24 mouse cellular contexts compared by ENCODE assay signal in genomic region chr17:84195835-84196234, GRCm38 (mm10). TPM values are rescaled to one million over a fixed set of nuclear protein-coding genes. Genes with fewer than 3 reads are reported as not detected.
DNase-seq lines count a peak whose midpoint lies in the region; ATAC-seq and TF ChIP-seq lines count a peak whose summit lies in the region.
"Had no signal": no experiment of that assay in that cellular context is flagged by ENCODE, and none has a peak within 500 bp of the region (broad histone marks: within the 10 kb centered on the region; RNA-seq: fewer than 3 reads in every experiment).

No protein-coding gene starts in this region.

- 79% methylated on average over 3 of the region's 3 CpGs for WGBS in kidney, embryonic 15.5 days
- 82% methylated on average over 3 of the region's 3 CpGs for WGBS in limb, embryonic 10.5 days
- 89% methylated on average over 3 of the region's 3 CpGs for WGBS in midbrain, embryonic 13.5 days
- WGBS in midbrain, postnatal 0 days, result 89% methylated on average over 3 of the region's 3 CpGs

- H3K27me3 ChIP-seq in kidney, embryonic 15.5 days, result no peaks in the 10 kb centered on the region
- no peaks in the 10 kb centered on the region for H3K27me3 ChIP-seq in limb, embryonic 10.5 days (ENCODE audit: low read depth, poor library complexity, severe bottlenecking)
- no peaks in the 10 kb centered on the region for H3K27me3 ChIP-seq in midbrain, embryonic 13.5 days
- no peaks in the 10 kb centered on the region for H3K27me3 ChIP-seq in midbrain, postnatal 0 days (ENCODE audit: insufficient read depth, low read length)
- H3K27me3 ChIP-seq: forebrain, embryonic 15.5 days; midbrain, embryonic 15.5 days; neural tube, embryonic 13.5 days had no signal

- peaks cover 31% of the 10 kb centered on the region for H3K36me3 ChIP-seq in kidney, embryonic 15.5 days
- peaks cover 17% of the 10 kb centered on the region for H3K36me3 ChIP-seq in limb, embryonic 10.5 days
- peaks cover 15% of the 10 kb centered on the region for H3K36me3 ChIP-seq in midbrain, embryonic 13.5 days
- H3K36me3 ChIP-seq in midbrain, postnatal 0 days (ENCODE audit: insufficient read depth, low read length), result no peaks in the 10 kb centered on the region; the same call in none of the 2 replicates
- H3K36me3 ChIP-seq: midbrain, embryonic 15.5 days had no signal

- peak; percentile 47 to 66 for DNase-seq in adrenal gland, adult (ENCODE audit: inconsistent age in 2 of 2, low spot score in 1 of 2)
- no peak for DNase-seq in adrenal gland, postnatal 25 days
- no peak for DNase-seq in kidney, postnatal 36 days
- DNase-seq in A20 (ENCODE audit: low read depth, low spot score), result peak; percentile 16
- DNase-seq in limb, embryonic 10.5 days (ENCODE audit: low spot score), result no peak
- DNase-seq in midbrain, postnatal 0 days (ENCODE audit: low spot score), result no peak
- DNase-seq: cerebellum, adult 9-10 months; kidney, adult 9 months; layer of hippocampus, adult 9-11 months; left cerebral cortex, postnatal 4 days; liver, postnatal 0 days; lung, postnatal 10 days; thymus, postnatal 36 days had no signal

- no peak overlapping the region for H3K4me3 ChIP-seq in kidney, embryonic 15.5 days (replicated peaks)
- no peak overlapping the region for H3K4me3 ChIP-seq in limb, embryonic 10.5 days
- no peak overlapping the region for H3K4me3 ChIP-seq in midbrain, embryonic 13.5 days (replicated peaks)
- no peak overlapping the region for H3K4me3 ChIP-seq in midbrain, postnatal 0 days (ENCODE audit: low read depth, low read length)
- H3K4me3 ChIP-seq: forebrain, embryonic 15.5 days; left cerebral cortex, adult 2 months; midbrain, embryonic 15.5 days; myocyte; neural tube, embryonic 13.5 days had no signal

- H3K27ac ChIP-seq in kidney, embryonic 15.5 days, result 0 out of 2 replicates have a peak overlapping the region, but pooled peaks have one; percentile 9
- H3K27ac ChIP-seq in limb, embryonic 10.5 days, result peak overlapping the region; percentile 16; the same call in 1 of the 2 replicates
- no peak overlapping the region for H3K27ac ChIP-seq in midbrain, embryonic 13.5 days
- no peak overlapping the region for H3K27ac ChIP-seq in midbrain, postnatal 0 days (ENCODE audit: low read depth, low read length)
- H3K27ac ChIP-seq: forebrain, embryonic 15.5 days; hindbrain, postnatal 0 days; left cerebral cortex, adult 2 months; midbrain, embryonic 15.5 days; neural tube, embryonic 13.5 days had no signal

- H3K4me2 ChIP-seq in kidney, embryonic 15.5 days, result no peak overlapping the region
- H3K4me2 ChIP-seq in midbrain, embryonic 13.5 days (replicated peaks), result no peak overlapping the region
- H3K4me2 ChIP-seq in midbrain, postnatal 0 days (ENCODE audit: low read depth, low read length, poor library complexity, severe bottlenecking), result no peak overlapping the region
- H3K4me2 ChIP-seq: forebrain, embryonic 15.5 days; heart, embryonic 11.5 days; midbrain, embryonic 15.5 days; neural tube, embryonic 13.5 days had no signal

- H3K9me3 ChIP-seq in kidney, embryonic 15.5 days (replicated peaks), result no peaks in the 10 kb centered on the region
- H3K9me3 ChIP-seq in limb, embryonic 10.5 days (replicated peaks), result no peaks in the 10 kb centered on the region
- H3K9me3 ChIP-seq in midbrain, embryonic 13.5 days, result no peaks in the 10 kb centered on the region
- no peaks in the 10 kb centered on the region for H3K9me3 ChIP-seq in midbrain, postnatal 0 days (ENCODE audit: low read length)
- H3K9me3 ChIP-seq: forebrain, embryonic 15.5 days; midbrain, embryonic 15.5 days; neural tube, embryonic 13.5 days had no signal

- H3K9ac ChIP-seq in kidney, embryonic 15.5 days, result no peak overlapping the region
- H3K9ac ChIP-seq in midbrain, embryonic 13.5 days (replicated peaks), result no peak overlapping the region
- no peak overlapping the region for H3K9ac ChIP-seq in midbrain, postnatal 0 days (replicated peaks; ENCODE audit: low read length, poor library complexity, severe bottlenecking)
- H3K9ac ChIP-seq: forebrain, embryonic 15.5 days; liver, postnatal 0 days; midbrain, embryonic 15.5 days; neural tube, embryonic 13.5 days had no signal

- TF ChIP-seq CTCF in midbrain, postnatal 0 days (IDR thresholded peaks at IDR 0.05), result no peak

- ATAC-seq in kidney, embryonic 15.5 days (replicated peaks; ENCODE audit: low FRiP score), result no peak
- no peak for ATAC-seq in midbrain, embryonic 13.5 days
- ATAC-seq in midbrain, postnatal 0 days (ENCODE audit: low FRiP score), result no peak
- ATAC-seq: activated CD4-positive, CD25-positive, alpha-beta regulatory T cell, adult 4 months; forebrain, embryonic 15.5 days; hindbrain, postnatal 0 days; intestine, embryonic 16.5 days; liver, postnatal 0 days; midbrain, embryonic 15.5 days had no signal

- peaks cover 21% of the 10 kb centered on the region for H3K4me1 ChIP-seq in kidney, embryonic 15.5 days
- peaks cover 31% of the 10 kb centered on the region for H3K4me1 ChIP-seq in limb, embryonic 10.5 days
- H3K4me1 ChIP-seq in midbrain, embryonic 13.5 days (replicated peaks), result no peaks in the 10 kb centered on the region
- no peaks in the 10 kb centered on the region for H3K4me1 ChIP-seq in midbrain, postnatal 0 days (ENCODE audit: insufficient read depth, low read length)
- H3K4me1 ChIP-seq: forebrain, embryonic 15.5 days; midbrain, embryonic 15.5 days had no signal

RNA-seq across cellular contexts. Expression of gene Zfp36l2, which starts 8.1 kb away (rescaled TPM):
- total RNA-seq in adrenal gland, postnatal 25 days (2021), result 52.0 and 56.5 TPM in 2 replicates
- polyA plus RNA-seq in kidney, embryonic 15.5 days (2015; fragmentation: Nextera tagmentation; extraction: Ambion mirVana), result 13.7 and 14.7 TPM in 2 replicates
- 13.4 and 14.2 TPM in 2 replicates for polyA plus RNA-seq in limb, embryonic 10.5 days (2016; fragmentation: Nextera tagmentation; extraction: Ambion mirVana)
- 3.6 and 4.4 TPM in 2 replicates for polyA plus RNA-seq in midbrain, embryonic 13.5 days (2015; fragmentation: Nextera tagmentation; extraction: Ambion mirVana)
- 12.9 and 17.7 TPM in 2 replicates for total RNA-seq in midbrain, postnatal 0 days (2014; rRNA removed)
- 5.1 and 5.9 TPM in 2 replicates for polyA plus RNA-seq in midbrain, postnatal 0 days (2015; fragmentation: Nextera tagmentation; extraction: Ambion mirVana)

Comparison
In these comparisons a context has a peak if more than half of its experiments do, and no peak if none do; other contexts are left out.
1. DNase-seq: peak in adrenal gland, adult (2 of 2) and A20 (single experiment); none in adrenal gland, postnatal 25 days (single experiment), kidney, postnatal 36 days (0 of 2), limb, embryonic 10.5 days (single experiment) and midbrain, postnatal 0 days (single experiment).
2. H3K27ac ChIP-seq: peak in kidney, embryonic 15.5 days (single experiment) and limb, embryonic 10.5 days (single experiment); none in midbrain, embryonic 13.5 days (single experiment) and midbrain, postnatal 0 days (single experiment).